Mouse (Mus musculus) left cerebral cortex, adult 9 months (tissue): ENCODE results near the gene Dusp27.

ENCODE experiments used
- DNase-seq, 2 experiments: peaks; one replicate each; pipeline ENCODE4 v3.0.0; 2022; ENCODE audit warnings: low spot score in 2 of 2

The Dusp27 gene

GRCm38 (mm10) chr1:166127719-166128118, at the start of gene Dusp27:
Dusp27 (minus strand) TSS chr1:166127922.
- DNase-seq, result no peak

- DNase-seq, result no peak
These were observed 45.9 kb upstream of the Dusp27 start for GRCm38 (mm10) chr1:166173621-166174020.

- DNase-seq, result no peak
These were observed 45.3 kb upstream of the Dusp27 start for GRCm38 (mm10) chr1:166172992-166173391.

GRCm38 (mm10) chr1:166170852-166171251, 43.1 kb upstream of the Dusp27 start:
- DNase-seq, result no peak

DNA sequence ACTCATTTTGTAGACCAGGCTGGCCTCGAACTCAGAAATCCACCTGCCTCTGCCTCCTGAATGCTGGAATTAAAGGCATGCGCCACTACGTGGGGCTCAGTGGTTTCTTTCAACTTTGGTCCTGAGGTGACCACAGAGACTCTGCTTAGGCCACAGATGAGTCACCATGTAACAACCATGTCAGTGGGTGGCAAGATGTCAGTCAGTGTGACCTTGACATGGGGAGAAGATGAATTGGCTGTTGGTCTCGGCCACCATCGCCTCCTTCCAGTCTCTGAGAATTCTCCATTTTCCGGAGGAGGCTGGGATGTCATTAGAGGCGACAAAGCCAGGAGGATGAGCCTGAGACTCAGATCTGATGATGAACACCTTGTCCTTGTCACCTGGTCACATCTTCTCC, 42.0 kb upstream of the Dusp27 start:
- no peak for DNase-seq

DNA sequence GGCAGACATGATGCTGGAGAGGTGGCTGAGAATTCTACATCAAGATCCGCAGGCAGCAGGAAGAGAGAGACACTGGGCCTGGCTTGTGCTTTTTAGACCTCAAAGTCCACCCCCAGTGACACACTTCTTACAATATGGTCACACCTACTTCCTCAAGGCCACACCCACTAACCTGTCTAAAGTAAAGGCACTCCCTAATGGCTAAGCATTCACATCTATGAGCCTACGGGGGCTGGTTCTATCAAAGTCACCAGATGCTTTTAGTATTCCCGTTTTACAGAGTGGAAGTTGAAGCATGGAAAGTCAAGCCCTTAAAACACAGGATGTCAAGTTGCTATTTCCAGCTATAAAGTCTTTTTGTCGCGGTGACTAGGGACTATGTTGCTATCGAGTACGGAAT, 40.3 kb upstream of the Dusp27 start:
- no peak for DNase-seq

DNA sequence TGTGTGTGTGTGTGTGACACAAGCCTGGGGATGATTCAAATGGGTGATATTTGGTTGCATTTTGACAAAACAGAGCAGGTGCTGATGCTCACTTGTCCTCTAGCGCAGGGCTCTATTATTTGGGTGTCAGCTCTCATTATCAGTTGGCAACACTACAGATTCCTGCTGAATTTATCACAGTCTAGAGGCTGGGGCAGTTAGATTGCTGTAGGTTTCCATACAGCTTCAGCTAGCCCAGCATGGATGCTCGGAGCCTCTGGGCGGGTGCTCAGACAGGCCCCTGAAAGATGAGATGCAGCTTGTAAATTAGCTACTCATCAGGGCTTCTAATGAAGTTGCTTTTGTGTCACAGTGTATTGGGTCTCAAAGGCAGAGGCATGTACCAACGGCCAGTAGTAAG, 39.7 kb upstream of the Dusp27 start:
- DNase-seq, result no peak

DNA sequence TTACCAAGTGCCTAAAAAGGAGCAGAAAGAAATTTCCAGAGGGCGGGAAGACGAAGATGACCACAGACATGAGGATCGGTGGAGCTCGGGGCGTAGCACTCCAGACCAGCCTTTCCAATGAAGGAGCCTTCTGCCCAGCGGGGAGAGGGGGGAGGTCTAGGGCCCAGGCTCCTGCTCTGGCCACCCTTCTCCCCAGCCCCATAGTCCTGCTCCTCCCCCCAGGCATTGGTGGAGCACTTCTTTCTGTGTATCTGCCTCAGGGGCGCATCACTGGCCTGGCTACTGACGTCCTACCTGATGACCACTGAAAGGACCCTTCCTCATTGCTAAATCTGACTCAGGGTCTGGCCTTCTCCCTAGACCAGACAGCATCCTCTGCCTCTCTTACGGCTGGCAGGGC, 37.4 kb upstream of the Dusp27 start:
- DNase-seq, result no peak

DNA sequence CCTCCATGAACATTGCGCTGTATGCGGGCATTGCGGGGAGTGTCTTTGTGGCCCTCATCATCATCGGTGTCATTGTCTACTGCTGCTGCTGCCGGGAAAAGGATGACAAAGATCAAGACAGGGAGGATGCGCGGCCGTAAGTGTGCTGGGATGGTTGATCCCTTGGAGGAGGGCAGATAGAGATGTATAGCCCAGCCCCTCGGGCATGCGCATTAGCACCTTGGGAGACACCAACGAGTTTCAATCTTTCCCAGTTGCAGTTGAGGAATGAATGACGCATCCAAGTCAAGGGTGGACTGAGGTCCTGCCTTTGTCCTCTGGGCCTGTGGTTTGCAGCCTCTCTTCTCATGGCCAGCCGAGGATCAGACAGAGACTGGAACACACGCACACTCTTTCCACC, 36.9 kb upstream of the Dusp27 start:
- no peak for DNase-seq

DNA sequence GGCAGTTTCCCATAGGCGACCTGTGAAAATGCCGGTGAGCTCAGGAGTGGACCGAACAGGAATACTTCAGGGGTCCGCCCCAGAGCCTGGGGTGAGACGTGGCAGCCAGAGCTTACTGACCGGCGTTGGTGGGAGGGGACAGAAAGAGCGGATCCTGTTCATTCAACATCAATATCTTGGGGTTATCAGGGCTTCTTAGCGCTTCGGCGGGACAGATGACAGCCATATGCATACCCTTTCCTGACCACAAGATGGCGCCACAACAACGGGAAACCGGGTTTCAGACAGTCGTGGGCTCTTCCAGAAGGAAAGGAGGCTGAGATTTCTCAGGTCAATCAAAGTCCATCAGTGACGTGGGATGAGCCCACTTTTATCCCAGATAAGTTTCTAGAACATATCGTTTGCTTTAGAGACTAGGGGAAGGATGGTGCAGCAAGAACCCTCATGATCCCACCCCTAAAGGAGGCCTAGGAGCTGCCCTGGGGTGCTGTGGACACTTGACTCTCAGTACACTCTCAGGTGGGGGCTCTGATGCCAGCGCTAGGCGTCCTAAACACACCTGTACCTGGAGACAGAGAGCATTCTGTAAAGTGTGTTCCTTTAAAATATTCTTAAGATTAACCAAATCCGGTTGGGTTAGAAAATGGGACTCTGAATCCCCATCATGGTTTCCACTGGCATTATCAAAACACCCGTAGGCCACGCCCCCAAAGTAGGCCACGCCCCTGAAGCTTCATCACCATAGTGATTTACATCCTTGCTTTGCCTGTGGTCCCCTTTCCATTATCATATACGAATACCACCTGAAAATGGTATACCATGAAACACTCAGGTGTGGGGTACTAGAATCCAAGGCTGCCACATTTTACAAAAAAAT, 33.1 kb upstream of the Dusp27 start:
- DNase-seq, result peak in 1 of 2 experiments; percentile 71

- DNase-seq, result no peak
These were observed 32.4 kb upstream of the Dusp27 start for GRCm38 (mm10) chr1:166160111-166160510.

- no peak for DNase-seq
These were observed 30.9 kb upstream of the Dusp27 start for GRCm38 (mm10) chr1:166158664-166159063.

- no peak for DNase-seq
These were observed 30.0 kb upstream of the Dusp27 start for GRCm38 (mm10) chr1:166157712-166158111.

- DNase-seq, result no peak
These were observed 27.4 kb upstream of the Dusp27 start for GRCm38 (mm10) chr1:166155113-166155494.

DNA sequence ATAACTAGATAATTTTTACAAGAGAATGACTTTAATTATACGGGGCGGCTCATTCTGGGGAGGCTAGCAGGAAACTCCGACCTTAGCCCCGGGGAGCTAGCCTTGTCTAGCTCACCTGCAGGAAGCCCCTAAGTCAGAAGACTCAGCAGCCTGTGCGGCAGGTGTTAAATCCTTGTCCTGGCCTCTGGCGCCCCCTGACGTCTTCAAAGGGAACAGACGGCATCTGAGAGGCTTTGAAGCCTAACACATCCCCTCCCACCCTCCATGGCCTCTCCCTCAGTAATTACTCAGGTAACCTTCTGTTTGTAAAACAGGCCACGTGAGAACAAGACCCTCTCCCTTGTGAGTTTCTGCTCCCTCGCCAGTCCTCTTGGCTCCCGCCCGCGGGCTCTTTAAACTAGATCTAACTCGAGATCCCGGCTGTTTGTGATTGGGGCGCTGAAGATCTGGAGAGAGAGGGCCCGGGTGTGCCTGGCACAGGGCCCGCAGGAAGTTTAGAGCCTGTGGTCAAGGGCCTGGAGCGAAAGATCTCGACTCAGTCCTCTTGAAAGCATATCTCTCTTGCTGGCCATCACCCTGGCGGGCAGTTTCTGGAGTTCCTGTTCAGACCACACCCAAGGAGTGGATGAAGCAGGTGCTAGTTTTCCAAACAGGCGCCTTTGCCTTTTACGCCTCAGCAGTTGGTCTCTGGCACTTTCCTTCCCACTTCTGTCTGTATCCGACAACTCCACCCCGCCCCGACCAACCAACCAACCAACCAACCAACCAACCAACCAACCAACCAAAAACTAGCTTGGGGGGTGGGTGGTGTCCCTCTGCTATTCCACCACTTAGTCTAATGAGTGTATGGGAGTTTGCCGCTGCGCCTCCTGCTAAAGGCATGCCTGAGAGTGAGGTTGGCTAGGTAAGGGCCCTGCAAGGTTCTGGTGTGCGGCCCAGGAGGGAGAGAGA, 26.7 kb upstream of the Dusp27 start:
- peak in 1 of 2 experiments; percentile 74 for DNase-seq

DNA sequence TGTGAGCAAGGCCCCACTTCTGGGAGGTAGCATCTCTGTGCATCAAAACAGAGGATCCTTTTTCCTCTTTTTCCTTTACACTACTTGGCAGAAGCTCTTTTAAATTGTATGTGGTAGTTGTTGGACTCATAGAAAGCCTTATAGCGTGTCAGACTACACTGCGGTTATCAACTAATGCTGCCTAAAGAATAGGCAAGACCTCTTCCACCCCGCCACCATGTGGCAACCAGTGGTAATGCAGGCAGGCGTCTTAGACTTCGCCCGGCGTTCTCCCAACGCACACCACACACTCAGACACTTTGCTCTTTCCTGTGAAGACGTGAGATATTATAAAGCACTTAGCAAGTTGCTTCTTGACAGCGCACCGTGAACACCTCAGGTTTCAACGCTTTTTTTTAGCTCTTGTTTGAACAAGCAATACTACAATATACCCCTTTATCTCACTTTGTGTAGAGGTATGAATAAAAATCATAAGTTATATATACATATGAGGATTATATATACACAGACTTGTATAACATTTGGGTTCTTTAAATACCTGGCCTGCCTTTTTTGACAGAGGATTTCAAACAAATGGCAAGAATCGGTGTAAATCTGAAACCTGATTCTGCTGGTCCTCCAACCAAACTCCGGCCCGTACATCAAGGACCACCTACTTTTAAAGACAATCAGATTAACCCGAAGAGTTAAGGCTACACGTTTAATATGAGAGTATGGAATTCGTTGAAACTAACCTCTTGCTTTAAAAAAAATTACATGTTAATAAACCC, 25.8 kb upstream of the Dusp27 start:
- peak; percentile 57 to 93 for DNase-seq

DNA sequence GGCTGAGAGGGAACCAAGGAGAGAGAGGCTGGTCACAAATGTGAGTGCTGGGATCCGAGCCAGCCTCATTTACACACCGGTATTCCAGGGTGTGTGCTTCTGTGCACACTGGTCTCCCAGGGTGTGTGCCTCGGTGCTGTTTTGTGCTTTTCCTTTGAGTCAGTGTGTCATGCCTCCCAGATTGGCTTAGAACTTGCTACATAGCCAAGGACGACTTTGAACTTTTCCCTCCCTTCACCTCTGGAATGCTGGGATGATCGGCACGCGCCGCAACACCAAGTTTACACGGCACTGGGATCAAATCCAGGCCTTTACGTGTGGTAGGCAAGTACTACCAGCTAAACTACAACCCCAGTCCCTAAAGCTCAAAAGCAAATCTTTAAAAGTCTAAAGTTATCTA, 24.3 kb upstream of the Dusp27 start:
- DNase-seq, result no peak

DNA sequence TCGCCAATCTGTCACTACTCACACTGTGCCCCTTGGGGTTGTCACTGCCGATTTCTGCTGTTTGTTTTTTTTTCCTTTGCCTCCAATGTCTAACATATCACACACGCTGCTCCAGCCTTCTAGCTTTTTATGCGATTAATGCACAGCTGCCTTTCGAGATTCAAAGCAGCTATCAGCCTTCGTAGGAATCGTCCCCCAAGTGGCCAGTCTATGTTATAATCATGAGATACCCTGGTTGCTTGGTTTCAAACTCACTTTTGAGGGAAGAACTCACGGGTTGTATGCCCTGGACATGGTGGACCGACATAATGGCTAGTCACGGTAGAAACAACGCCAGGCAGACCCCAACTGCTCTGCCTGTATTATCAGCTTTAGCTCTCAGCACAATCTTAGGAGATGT, 23.6 kb upstream of the Dusp27 start:
- no peak for DNase-seq

DNA sequence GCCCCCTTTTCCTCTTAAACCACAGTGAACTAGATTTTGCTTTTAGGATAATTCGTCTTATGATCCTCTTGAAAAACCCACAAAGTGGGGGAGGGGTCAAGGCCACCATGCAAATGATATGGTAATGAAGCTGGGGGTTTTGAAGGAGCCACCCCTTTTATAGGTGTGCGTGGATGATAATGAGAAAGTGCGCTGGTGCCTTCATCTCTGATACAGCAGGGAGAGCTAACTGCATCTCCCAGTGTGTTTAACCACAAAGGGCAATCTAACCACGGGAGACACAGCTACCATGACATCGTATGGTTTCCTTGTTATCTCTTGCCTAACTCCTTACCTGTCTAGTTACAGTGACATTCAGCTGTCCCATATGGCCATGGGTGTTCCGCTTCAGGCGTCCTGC, 22.3 kb upstream of the Dusp27 start:
- no peak for DNase-seq

DNA sequence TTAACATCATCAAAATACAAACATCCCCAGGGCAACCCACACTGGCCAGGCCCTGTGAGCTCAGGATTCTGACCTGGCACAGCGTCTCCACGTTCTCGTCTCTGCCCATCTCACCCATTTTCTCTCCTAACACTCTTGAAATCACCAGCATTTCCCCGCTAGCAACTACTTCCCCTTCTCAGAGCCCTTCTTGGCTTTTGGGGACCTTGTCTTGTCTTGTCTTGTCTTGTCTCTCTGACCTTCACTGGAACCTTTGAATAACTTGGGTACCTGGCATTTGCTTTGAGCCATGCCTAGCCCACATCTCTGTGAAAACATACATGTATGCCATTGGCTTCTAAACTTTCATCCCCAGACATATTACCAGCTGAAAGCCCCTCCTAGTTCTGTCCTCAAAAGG, 21.7 kb upstream of the Dusp27 start:
- DNase-seq, result no peak

DNA sequence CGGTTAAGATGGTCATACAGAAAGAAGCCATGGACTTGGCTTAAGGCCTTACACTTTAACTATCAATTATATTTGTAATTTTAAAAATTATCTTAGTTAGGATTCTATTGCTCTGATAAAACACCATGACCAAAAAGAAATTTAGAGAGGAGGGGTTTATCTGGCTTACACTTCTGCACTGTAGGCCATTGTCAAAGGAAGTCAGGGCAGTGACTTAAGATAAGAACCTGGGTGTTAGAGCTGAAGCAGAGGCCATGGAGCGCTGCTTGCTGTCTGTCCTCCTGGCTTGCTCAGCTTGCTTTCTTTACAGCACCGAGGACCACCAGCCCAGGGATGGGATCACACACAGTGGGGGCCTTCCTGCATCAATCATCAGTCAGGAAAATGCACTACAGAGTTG, 19.9 kb upstream of the Dusp27 start:
- DNase-seq, result no peak

DNA sequence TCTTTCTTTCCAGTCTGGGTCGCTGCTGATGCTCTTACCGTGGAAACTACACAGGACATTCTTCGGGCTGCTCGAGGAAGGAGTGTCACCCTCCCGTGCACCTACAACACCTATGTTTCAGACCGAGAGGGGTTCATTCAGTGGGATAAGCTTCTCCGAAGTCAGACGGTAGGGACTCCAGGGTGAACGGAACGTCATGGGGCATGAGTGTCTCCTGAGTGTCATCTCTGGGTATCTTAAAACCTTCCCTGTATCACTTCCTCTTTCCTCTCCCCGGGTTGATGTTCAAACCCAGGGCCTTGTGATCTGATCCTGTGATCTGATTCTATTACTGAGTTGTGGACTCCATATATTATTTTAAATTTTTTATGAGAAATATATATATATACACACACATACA, 18.9 kb upstream of the Dusp27 start:
- no peak for DNase-seq
